Mouse (Mus musculus): ENCODE data around the gene Smyd3. TPM values are rescaled to one million over a fixed set of nuclear protein-coding genes. Genes with fewer than 3 reads are reported as not detected.

Smyd3 gene
- polyA plus RNA-seq, 1 experiment from 2014 or later, result 5.8 TPM

GRCm38 (mm10) chr1:179419091-179419490, 98.8 kb downstream of the Smyd3 start:
- no peak overlapping the region for H3K9ac ChIP-seq (replicated peaks; ENCODE audit: low read depth)
- no peak for ATAC-seq
- no peaks in the 10 kb centered on the region for H3K36me3 ChIP-seq (ENCODE audit: insufficient read depth, low read length)
- H3K4me2 ChIP-seq (replicated peaks; ENCODE audit: low read depth, low read length), result no peak overlapping the region
- peak; percentile 14 for DNase-seq (ENCODE audit: low spot score)
- no peaks in the 10 kb centered on the region for H3K9me3 ChIP-seq (ENCODE audit: low read length)
- H3K4me3 ChIP-seq (ENCODE audit: low read depth, low read length), result no peak overlapping the region
- no peak overlapping the region for H3K27ac ChIP-seq (ENCODE audit: low read length)
- TF ChIP-seq CTCF (IDR thresholded peaks at IDR 0.05) (no peak), EP300 (IDR thresholded peaks at IDR 0.05) (no peak)
- WGBS, result 55% methylated on average over 4 of the region's 4 CpGs
- H3K27me3 ChIP-seq (replicated peaks; ENCODE audit: insufficient read depth, low read length), result no peaks in the 10 kb centered on the region
- no peaks in the 10 kb centered on the region for H3K4me1 ChIP-seq (ENCODE audit: insufficient read depth, low read depth, low read length)

DNA sequence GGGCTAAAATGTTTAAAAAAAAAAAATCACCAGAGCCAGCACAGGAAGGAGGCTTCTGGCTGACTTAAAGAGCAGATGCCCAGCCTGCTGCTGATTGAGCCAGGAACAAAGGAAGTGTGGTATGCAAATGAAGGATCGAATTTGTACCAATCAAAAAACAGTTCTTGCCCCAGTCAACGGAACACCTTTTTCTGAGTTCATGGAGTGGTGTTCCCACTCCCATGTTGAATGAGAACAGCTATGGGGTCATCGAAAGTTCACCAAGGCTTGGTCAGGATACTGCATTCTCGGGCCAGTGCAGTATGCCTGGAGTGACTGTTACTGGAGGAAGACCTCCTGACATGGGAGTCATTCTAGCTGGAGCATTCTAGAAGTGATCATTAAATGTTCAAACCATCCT, 109.8 kb downstream of the Smyd3 start:
- Histone ChIP-seq H3K4me2 (replicated peaks; ENCODE audit: low read depth, low read length) (no peak overlapping the region), H3K9ac (replicated peaks; ENCODE audit: low read depth) (no peak overlapping the region), H3K9me3 (ENCODE audit: low read length) (no peaks in the 10 kb centered on the region), H3K27me3 (replicated peaks; ENCODE audit: insufficient read depth, low read length) (no peaks in the 10 kb centered on the region), H3K36me3 (ENCODE audit: insufficient read depth, low read length) (no peaks in the 10 kb centered on the region), H3K4me3 (ENCODE audit: low read depth, low read length) (no peak overlapping the region), H3K4me1 (ENCODE audit: insufficient read depth, low read depth, low read length) (no peaks in the 10 kb centered on the region), H3K27ac (ENCODE audit: low read length) (no peak overlapping the region)
- 83% methylated on average over 4 of the region's 4 CpGs for WGBS
- DNase-seq (ENCODE audit: low spot score), result no peak
- no peak for TF ChIP-seq CTCF (IDR thresholded peaks at IDR 0.05)
- TF ChIP-seq EP300 (IDR thresholded peaks at IDR 0.05), result no peak
- no peak for ATAC-seq

DNA sequence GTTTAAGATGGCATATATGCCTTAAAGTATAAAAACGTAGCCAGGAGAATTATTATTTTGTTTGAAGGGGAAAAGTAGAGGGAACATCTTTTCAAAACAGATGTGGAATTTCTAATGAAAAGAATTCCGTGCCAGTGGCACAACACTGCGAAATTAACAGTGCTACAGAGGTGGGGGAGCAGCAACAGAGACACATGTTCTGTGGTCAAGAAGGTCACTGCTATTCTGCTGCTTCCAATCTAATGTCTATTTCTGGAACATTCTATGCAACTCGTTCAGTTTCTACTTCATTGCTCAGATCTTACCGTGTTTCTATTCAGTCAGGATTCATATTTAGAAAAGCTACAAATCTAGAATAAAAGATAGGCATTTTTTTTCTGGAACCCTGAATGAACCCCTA, 117.0 kb downstream of the Smyd3 start:
- no peak overlapping the region for H3K9ac ChIP-seq (replicated peaks; ENCODE audit: low read depth)
- no peaks in the 10 kb centered on the region for H3K4me1 ChIP-seq (ENCODE audit: insufficient read depth, low read depth, low read length)
- H3K4me3 ChIP-seq (ENCODE audit: low read depth, low read length), result no peak overlapping the region
- no peaks in the 10 kb centered on the region for H3K9me3 ChIP-seq (ENCODE audit: low read length)
- no peak for ATAC-seq
- no peak for DNase-seq (ENCODE audit: low spot score)
- WGBS, result 75% methylated on average over 5 of the region's 5 CpGs
- H3K27ac ChIP-seq (ENCODE audit: low read length), result no peak overlapping the region
- no peaks in the 10 kb centered on the region for H3K27me3 ChIP-seq (replicated peaks; ENCODE audit: insufficient read depth, low read length)
- H3K36me3 ChIP-seq (ENCODE audit: insufficient read depth, low read length), result no peaks in the 10 kb centered on the region
- H3K4me2 ChIP-seq (replicated peaks; ENCODE audit: low read depth, low read length), result no peak overlapping the region
- no peak for TF ChIP-seq CTCF (IDR thresholded peaks at IDR 0.05)
- no peak for TF ChIP-seq EP300 (IDR thresholded peaks at IDR 0.05)

DNA sequence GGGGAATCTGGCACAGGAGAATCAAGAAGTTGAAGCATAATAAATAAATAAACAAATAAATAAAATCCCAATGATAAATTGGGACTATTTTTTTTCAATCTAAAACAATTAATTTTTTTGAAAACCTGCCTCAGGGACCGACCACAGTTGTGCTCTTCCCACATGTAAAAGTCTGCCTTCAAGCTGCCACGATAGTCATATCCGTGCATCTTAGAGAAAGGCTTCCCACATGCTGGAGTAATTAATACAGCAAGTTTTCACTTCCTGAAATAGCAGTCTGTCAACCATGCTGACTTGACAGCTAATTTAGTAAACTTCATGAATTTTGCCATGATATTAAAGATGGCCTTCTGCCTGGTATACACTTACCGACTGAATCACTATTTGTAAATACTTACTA, 119.2 kb downstream of the Smyd3 start:
- Histone ChIP-seq H3K4me1 (ENCODE audit: insufficient read depth, low read depth, low read length) (no peaks in the 10 kb centered on the region), H3K4me3 (ENCODE audit: low read depth, low read length) (no peak overlapping the region), H3K9me3 (ENCODE audit: low read length) (no peaks in the 10 kb centered on the region), H3K27ac (ENCODE audit: low read length) (no peak overlapping the region), H3K9ac (replicated peaks; ENCODE audit: low read depth) (no peak overlapping the region), H3K4me2 (replicated peaks; ENCODE audit: low read depth, low read length) (no peak overlapping the region), H3K36me3 (ENCODE audit: insufficient read depth, low read length) (no peaks in the 10 kb centered on the region), H3K27me3 (replicated peaks; ENCODE audit: insufficient read depth, low read length) (no peaks in the 10 kb centered on the region)
- ATAC-seq (no peak), DNase-seq (ENCODE audit: low spot score) (no peak)
- TF ChIP-seq CTCF (IDR thresholded peaks at IDR 0.05) (no peak), EP300 (IDR thresholded peaks at IDR 0.05) (no peak)
- WGBS, result 85% methylated on average over 4 of the region's 4 CpGs

GRCm38 (mm10) chr1:179386237-179386975, 131.4 kb downstream of the Smyd3 start:
- Histone ChIP-seq H3K9ac (replicated peaks; ENCODE audit: low read depth) (no peak overlapping the region), H3K36me3 (ENCODE audit: insufficient read depth, low read length) (no peaks in the 10 kb centered on the region), H3K4me2 (replicated peaks; ENCODE audit: low read depth, low read length) (no peak overlapping the region), H3K9me3 (ENCODE audit: low read length) (no peaks in the 10 kb centered on the region), H3K27ac (ENCODE audit: low read length) (no peak overlapping the region), H3K4me1 (ENCODE audit: insufficient read depth, low read depth, low read length) (no peaks in the 10 kb centered on the region), H3K4me3 (ENCODE audit: low read depth, low read length) (no peak overlapping the region), H3K27me3 (replicated peaks; ENCODE audit: insufficient read depth, low read length) (no peaks in the 10 kb centered on the region)
- TF ChIP-seq EP300 (IDR thresholded peaks at IDR 0.05), result no peak
- no peak for TF ChIP-seq CTCF (IDR thresholded peaks at IDR 0.05)
- WGBS, result 42% methylated on average over 15 of the region's 15 CpGs
- DNase-seq (ENCODE audit: low spot score) (no peak), ATAC-seq (no peak)

DNA sequence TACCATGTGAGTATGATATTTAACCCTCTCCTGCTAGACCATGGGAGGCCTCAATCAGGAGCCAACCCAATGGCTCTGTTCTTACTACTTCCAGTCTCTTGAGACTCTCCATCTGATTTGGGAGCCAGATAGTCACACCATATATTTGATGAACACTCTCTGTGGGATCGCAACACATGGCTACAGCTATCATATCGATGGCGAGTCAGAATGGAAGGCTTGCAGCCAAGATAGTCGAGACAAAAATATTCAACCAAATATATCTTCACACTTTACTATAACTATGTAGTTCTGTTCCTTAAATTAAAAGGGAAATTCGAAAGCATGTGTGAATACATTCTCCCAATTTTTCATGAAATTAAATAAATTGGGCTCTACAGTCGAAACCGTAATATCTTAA, 132.2 kb downstream of the Smyd3 start:
- Histone ChIP-seq H3K9ac (replicated peaks; ENCODE audit: low read depth) (no peak overlapping the region), H3K27ac (ENCODE audit: low read length) (no peak overlapping the region), H3K9me3 (ENCODE audit: low read length) (no peaks in the 10 kb centered on the region), H3K4me1 (ENCODE audit: insufficient read depth, low read depth, low read length) (no peaks in the 10 kb centered on the region), H3K4me2 (replicated peaks; ENCODE audit: low read depth, low read length) (no peak overlapping the region), H3K27me3 (replicated peaks; ENCODE audit: insufficient read depth, low read length) (no peaks in the 10 kb centered on the region), H3K36me3 (ENCODE audit: insufficient read depth, low read length) (no peaks in the 10 kb centered on the region), H3K4me3 (ENCODE audit: low read depth, low read length) (no peak overlapping the region)
- no peak for ATAC-seq
- WGBS, result 91% methylated on average over 7 of the region's 7 CpGs
- no peak for TF ChIP-seq CTCF (IDR thresholded peaks at IDR 0.05)
- TF ChIP-seq EP300 (IDR thresholded peaks at IDR 0.05), result no peak
- no peak for DNase-seq (ENCODE audit: low spot score)
